Mouse (Mus musculus): ENCODE measurements around the gene Fam19a2. TPM values are rescaled to one million over a fixed set of nuclear protein-coding genes. Genes with fewer than 3 reads are reported as not detected.
A peak's percentile ranks its signal among the peaks of the same experiment; 100 is the strongest.

Gene Fam19a2
- total and polyA plus RNA-seq, 2 experiments, result 0.53 to 3.1 TPM

DNA sequence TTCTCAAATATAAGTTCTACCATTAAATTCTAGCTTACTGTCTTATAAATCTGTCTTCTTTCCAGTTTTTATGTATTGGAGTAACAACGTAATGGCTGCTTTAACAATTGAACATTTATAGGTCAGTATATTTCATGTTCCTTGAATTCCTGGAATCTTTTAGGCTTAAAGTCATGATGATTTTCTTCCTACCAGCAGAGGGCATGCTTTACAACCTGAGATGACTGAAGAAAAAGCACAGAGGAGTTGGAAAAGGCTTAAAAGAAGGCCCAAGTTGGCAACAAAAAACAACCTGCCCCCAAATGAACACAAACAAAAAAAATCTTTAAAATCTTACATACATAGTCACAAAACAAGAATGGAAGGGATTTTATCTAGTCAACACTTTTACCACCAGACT, 193.0 kb downstream of the Fam19a2 start:
- Histone ChIP-seq H3K27me3 (ENCODE audit: control insufficient read depth, insufficient read depth, low read length) (no peaks in the 10 kb centered on the region), H3K4me1 (ENCODE audit: control insufficient read depth, insufficient read depth, low read length) (no peaks in the 10 kb centered on the region), H3K4me3 (ENCODE audit: insufficient read depth, low read depth, low read length) (no peak overlapping the region), H3K79me2 (ENCODE audit: control insufficient read depth, insufficient read depth, low read length) (no peaks in the 10 kb centered on the region), H3K9ac (ENCODE audit: low read depth, low read length) (no peak overlapping the region), H3K27ac (replicated peaks; ENCODE audit: insufficient read depth, low read depth, low read length) (no peak overlapping the region), H3K36me3 (ENCODE audit: control insufficient read depth, insufficient read depth, low read length) (no peaks in the 10 kb centered on the region)
- 68% methylated on average over 1 of the region's 1 CpGs for WGBS
- DNase-seq (ENCODE audit: extremely low read depth, low read depth, low spot score), result peak; percentile 20
- TF ChIP-seq POLR2A (IDR thresholded peaks at IDR 0.05; ENCODE audit: extremely low read depth, insufficient read depth, low read length), result no peak
- TF ChIP-seq CTCF (IDR thresholded peaks at IDR 0.05; ENCODE audit: low read depth, low read length), result 0 out of 2 replicates have a peak, but pooled peaks have one; percentile 4

DNA sequence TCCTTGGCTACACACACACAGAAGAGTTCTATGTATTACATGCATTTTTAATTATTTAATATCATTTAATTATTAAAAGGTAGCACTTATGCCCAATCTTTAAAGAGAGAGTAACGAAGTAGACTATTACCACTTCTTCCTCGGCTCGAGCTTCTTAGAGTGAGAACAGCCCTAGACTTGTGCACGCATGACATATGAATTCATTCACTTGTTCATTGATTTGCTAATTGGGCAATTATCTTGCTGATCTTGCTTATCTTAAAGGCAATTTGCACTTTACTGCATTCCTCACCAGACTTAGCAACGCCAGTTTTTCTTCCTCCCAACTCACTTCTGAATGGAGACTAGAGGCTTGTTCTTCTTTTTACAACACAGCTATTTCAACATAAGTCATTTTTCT, 196.7 kb downstream of the Fam19a2 start:
- no peak overlapping the region for H3K4me3 ChIP-seq (ENCODE audit: insufficient read depth, low read depth, low read length)
- H3K36me3 ChIP-seq (ENCODE audit: control insufficient read depth, insufficient read depth, low read length), result no peaks in the 10 kb centered on the region
- TF ChIP-seq CTCF (IDR thresholded peaks at IDR 0.05; ENCODE audit: low read depth, low read length) (no peak), POLR2A (IDR thresholded peaks at IDR 0.05; ENCODE audit: extremely low read depth, insufficient read depth, low read length) (no peak)
- H3K27me3 ChIP-seq (ENCODE audit: control insufficient read depth, insufficient read depth, low read length), result no peaks in the 10 kb centered on the region
- H3K9ac ChIP-seq (ENCODE audit: low read depth, low read length), result no peak overlapping the region
- no peak for DNase-seq (ENCODE audit: extremely low read depth, low read depth, low spot score)
- H3K4me1 ChIP-seq (ENCODE audit: control insufficient read depth, insufficient read depth, low read length), result no peaks in the 10 kb centered on the region
- 82% methylated on average over 5 of the region's 5 CpGs for WGBS
- no peaks in the 10 kb centered on the region for H3K79me2 ChIP-seq (ENCODE audit: control insufficient read depth, insufficient read depth, low read length)
- no peak overlapping the region for H3K27ac ChIP-seq (replicated peaks; ENCODE audit: insufficient read depth, low read depth, low read length)

GRCm38 (mm10) chr10:123462305-123462704, 198.5 kb downstream of the Fam19a2 start:
- Histone ChIP-seq H3K4me3 (ENCODE audit: insufficient read depth, low read depth, low read length) (no peak overlapping the region), H3K9ac (ENCODE audit: low read depth, low read length) (no peak overlapping the region), H3K79me2 (ENCODE audit: control insufficient read depth, insufficient read depth, low read length) (no peaks in the 10 kb centered on the region), H3K4me1 (ENCODE audit: control insufficient read depth, insufficient read depth, low read length) (no peaks in the 10 kb centered on the region), H3K27ac (replicated peaks; ENCODE audit: insufficient read depth, low read depth, low read length) (no peak overlapping the region), H3K27me3 (ENCODE audit: control insufficient read depth, insufficient read depth, low read length) (no peaks in the 10 kb centered on the region), H3K36me3 (ENCODE audit: control insufficient read depth, insufficient read depth, low read length) (no peaks in the 10 kb centered on the region)
- DNase-seq (ENCODE audit: extremely low read depth, low read depth, low spot score), result no peak
- WGBS, result 74% methylated on average over 3 of the region's 3 CpGs
- no peak for TF ChIP-seq CTCF (IDR thresholded peaks at IDR 0.05; ENCODE audit: low read depth, low read length)

- TF ChIP-seq POLR2A (IDR thresholded peaks at IDR 0.05; ENCODE audit: extremely low read depth, insufficient read depth, low read length) (no peak), CTCF (IDR thresholded peaks at IDR 0.05; ENCODE audit: low read depth, low read length) (no peak)
- 89% methylated on average over 3 of the region's 3 CpGs for WGBS
Observed at GRCm38 (mm10) chr10:123514749-123515148, 251.0 kb downstream of the Fam19a2 start.

GRCm38 (mm10) chr10:123520613-123521012, 256.8 kb downstream of the Fam19a2 start:
- WGBS, result 87% methylated on average over 2 of the region's 2 CpGs
- no peak for TF ChIP-seq CTCF (IDR thresholded peaks at IDR 0.05; ENCODE audit: low read depth, low read length)
- no peak overlapping the region for H3K27ac ChIP-seq (replicated peaks; ENCODE audit: insufficient read depth, low read depth, low read length)
- H3K4me3 ChIP-seq (ENCODE audit: insufficient read depth, low read depth, low read length), result no peak overlapping the region
- H3K36me3 ChIP-seq (ENCODE audit: control insufficient read depth, insufficient read depth, low read length), result no peaks in the 10 kb centered on the region
- no peaks in the 10 kb centered on the region for H3K27me3 ChIP-seq (ENCODE audit: control insufficient read depth, insufficient read depth, low read length)
- no peaks in the 10 kb centered on the region for H3K79me2 ChIP-seq (ENCODE audit: control insufficient read depth, insufficient read depth, low read length)
- no peak for DNase-seq (ENCODE audit: extremely low read depth, low read depth, low spot score)
- no peaks in the 10 kb centered on the region for H3K4me1 ChIP-seq (ENCODE audit: control insufficient read depth, insufficient read depth, low read length)
- no peak overlapping the region for H3K9ac ChIP-seq (ENCODE audit: low read depth, low read length)

More at GRCm38 (mm10) chr10:123514749-123515148, 251.0 kb downstream of the Fam19a2 start:
- no peaks in the 10 kb centered on the region for H3K79me2 ChIP-seq (ENCODE audit: control insufficient read depth, insufficient read depth, low read length)
- H3K4me3 ChIP-seq (ENCODE audit: insufficient read depth, low read depth, low read length), result no peak overlapping the region
- no peaks in the 10 kb centered on the region for H3K36me3 ChIP-seq (ENCODE audit: control insufficient read depth, insufficient read depth, low read length)
- H3K27me3 ChIP-seq (ENCODE audit: control insufficient read depth, insufficient read depth, low read length), result no peaks in the 10 kb centered on the region
- H3K4me1 ChIP-seq (ENCODE audit: control insufficient read depth, insufficient read depth, low read length), result no peaks in the 10 kb centered on the region
- no peak for DNase-seq (ENCODE audit: extremely low read depth, low read depth, low spot score)
- H3K27ac ChIP-seq (replicated peaks; ENCODE audit: insufficient read depth, low read depth, low read length), result no peak overlapping the region
- no peak overlapping the region for H3K9ac ChIP-seq (ENCODE audit: low read depth, low read length)

GRCm38 (mm10) chr10:123521203-123521602, 257.4 kb downstream of the Fam19a2 start:
- no peaks in the 10 kb centered on the region for H3K27me3 ChIP-seq (ENCODE audit: control insufficient read depth, insufficient read depth, low read length)
- TF ChIP-seq POLR2A (IDR thresholded peaks at IDR 0.05; ENCODE audit: extremely low read depth, insufficient read depth, low read length) (no peak), CTCF (IDR thresholded peaks at IDR 0.05; ENCODE audit: low read depth, low read length) (no peak)
- 93% methylated on average over 6 of the region's 6 CpGs for WGBS
- no peak overlapping the region for H3K4me3 ChIP-seq (ENCODE audit: insufficient read depth, low read depth, low read length)
- H3K4me1 ChIP-seq (ENCODE audit: control insufficient read depth, insufficient read depth, low read length), result no peaks in the 10 kb centered on the region
- no peak for DNase-seq (ENCODE audit: extremely low read depth, low read depth, low spot score)
- no peak overlapping the region for H3K27ac ChIP-seq (replicated peaks; ENCODE audit: insufficient read depth, low read depth, low read length)
- H3K9ac ChIP-seq (ENCODE audit: low read depth, low read length), result no peak overlapping the region
- no peaks in the 10 kb centered on the region for H3K79me2 ChIP-seq (ENCODE audit: control insufficient read depth, insufficient read depth, low read length)
- no peaks in the 10 kb centered on the region for H3K36me3 ChIP-seq (ENCODE audit: control insufficient read depth, insufficient read depth, low read length)
